Mouse (Mus musculus) midbrain, embryonic 15.5 days (tissue): ENCODE data around the gene Trp53bp2. TPM values are rescaled to one million over a fixed set of nuclear protein-coding genes. Genes with fewer than 3 reads are reported as not detected.

Experiments
- ATAC-seq: fragments of 200-750 bp; cut with Nextera tagmentation; replicated peaks from 2 replicates; pipeline ENCODE4 v1.8.0; 2017; ENCODE audit warnings: moderate TSS enrichment
- H3K27ac ChIP-seq: fragments of 300-500 bp; sonication (generic); 2 replicates; pipeline ENCODE4 v1.5.1; 2015; ENCODE audit warnings: mild to moderate bottlenecking, inconsistent platforms
- H3K27me3 ChIP-seq: fragments of 300-500 bp; sonication (generic); replicated peaks from 2 replicates; pipeline ENCODE4 v1.6.1; 2015; ENCODE audit warnings: inconsistent platforms
- H3K36me3 ChIP-seq: fragments of 300-500 bp; sonication (generic); replicated peaks from 2 replicates; pipeline ENCODE4 v1.6.1; 2015; ENCODE audit warnings: inconsistent platforms
- H3K4me1 ChIP-seq: fragments of 300-500 bp; sonication (generic); 2 replicates; pipeline ENCODE4 v1.6.1; 2015; ENCODE audit warnings: inconsistent platforms
- H3K4me2 ChIP-seq: fragments of 300-500 bp; sonication (generic); 2 replicates; pipeline ENCODE4 v1.6.1; 2015; ENCODE audit warnings: inconsistent platforms, mild to moderate bottlenecking, moderate library complexity
- H3K4me3 ChIP-seq: fragments of 300-500 bp; sonication (generic); 2 replicates; pipeline ENCODE4 v1.5.1; 2015; ENCODE audit warnings: mild to moderate bottlenecking, inconsistent platforms
- H3K9ac ChIP-seq: fragments of 300-500 bp; sonication (generic); 2 replicates; pipeline ENCODE4 v1.6.1; 2015; ENCODE audit warnings: mild to moderate bottlenecking, inconsistent platforms
- H3K9me3 ChIP-seq: fragments of 300-500 bp; sonication (generic); 2 replicates; pipeline ENCODE4 v1.6.1; 2016; ENCODE audit warnings: inconsistent platforms
- WGBS: fragments of 180-500 bp; shearing (Covaris S2); methylation state at CpG from one replicate; pipeline ENCODE4 v1.1.7; 2015; ENCODE audit warnings: mixed read lengths; 5-methylcytosine and 5-hydroxymethylcytosine counted together
- polyA plus RNA-seq: library from polyadenylated mRNA; unstranded; fragments of >200 nt; fragmentation: Nextera tagmentation; extraction: Ambion mirVana; gene quantifications from 2 replicates; pipeline ENCODE4 v1.2.1, GENCODE M21; 2015

Trp53bp2 gene
- polyA plus RNA-seq, 1 experiment from 2014 or later, result 19.5 TPM

GRCm38 (mm10) chr1:182509110-182509797 lies 100.3 kb downstream of the Trp53bp2 start:
- WGBS, result 83% methylated on average over 10 of the region's 10 CpGs
- H3K4me2 ChIP-seq, result no peak overlapping the region
- no peaks in the 10 kb centered on the region for H3K27me3 ChIP-seq
- H3K4me1 ChIP-seq, result 0 out of 2 replicates have a peak, but pooled peaks cover 3% of the 10 kb centered on the region
- H3K9me3 ChIP-seq, result no peaks in the 10 kb centered on the region
- peaks cover 27% of the 10 kb centered on the region for H3K36me3 ChIP-seq
- H3K27ac ChIP-seq, result no peak overlapping the region
- no peak overlapping the region for H3K4me3 ChIP-seq
- no peak overlapping the region for H3K9ac ChIP-seq
- no peak for ATAC-seq

GRCm38 (mm10) chr1:182511073-182511472 lies 102.1 kb downstream of the Trp53bp2 start:
- no peak overlapping the region for H3K4me2 ChIP-seq
- ATAC-seq, result no peak
- H3K27me3 ChIP-seq, result no peaks in the 10 kb centered on the region
- H3K9ac ChIP-seq, result no peak overlapping the region
- no peaks in the 10 kb centered on the region for H3K9me3 ChIP-seq
- H3K36me3 ChIP-seq, result peaks cover 21% of the 10 kb centered on the region; the same call in 1 of the 2 replicates
- H3K4me3 ChIP-seq, result no peak overlapping the region
- WGBS, result 76% methylated on average over 2 of the region's 2 CpGs
- H3K4me1 ChIP-seq, result peaks cover 12% of the 10 kb centered on the region
- no peak overlapping the region for H3K27ac ChIP-seq

- H3K4me2 ChIP-seq, result no peak overlapping the region
- peaks cover 16% of the 10 kb centered on the region for H3K4me1 ChIP-seq
- H3K27ac ChIP-seq, result no peak overlapping the region
- H3K36me3 ChIP-seq, result peaks cover 21% of the 10 kb centered on the region; the same call in 1 of the 2 replicates
- ATAC-seq, result no peak
- no peak overlapping the region for H3K4me3 ChIP-seq
- no peaks in the 10 kb centered on the region for H3K27me3 ChIP-seq
- WGBS, result 70% methylated on average over 8 of the region's 8 CpGs
- H3K9me3 ChIP-seq, result no peaks in the 10 kb centered on the region
- no peak overlapping the region for H3K9ac ChIP-seq
These were observed 102.8 kb downstream of the Trp53bp2 start for GRCm38 (mm10) chr1:182511778-182512177.

Other genes starting within 250 kb of the Trp53bp2 start
- not detected in 2 replicates for gene Vmn1r1, start 244.7 kb upstream of the Trp53bp2 start, polyA plus RNA-seq
- gene Degs1, start 126.4 kb upstream of the Trp53bp2 start, polyA plus RNA-seq, result 68.7 and 69.8 TPM in 2 replicates
- gene Fbxo28, start 67.5 kb upstream of the Trp53bp2 start, polyA plus RNA-seq, result 22.4 and 23.6 TPM in 2 replicates
- gene Capn2, start 108.4 kb downstream of the Trp53bp2 start, polyA plus RNA-seq, result 85.6 and 86.2 TPM in 2 replicates
- gene Capn8, start 155.8 kb downstream of the Trp53bp2 start, polyA plus RNA-seq, result 0.06 and 0.11 TPM in 2 replicates